Mouse (Mus musculus): ENCODE results near the gene Inka2. TPM values are rescaled to one million over a fixed set of nuclear protein-coding genes. Genes with fewer than 3 reads are reported as not detected.

Inka2 gene
- polyA plus RNA-seq, 1 experiment from 2014 or later: 1.1 TPM

DNA sequence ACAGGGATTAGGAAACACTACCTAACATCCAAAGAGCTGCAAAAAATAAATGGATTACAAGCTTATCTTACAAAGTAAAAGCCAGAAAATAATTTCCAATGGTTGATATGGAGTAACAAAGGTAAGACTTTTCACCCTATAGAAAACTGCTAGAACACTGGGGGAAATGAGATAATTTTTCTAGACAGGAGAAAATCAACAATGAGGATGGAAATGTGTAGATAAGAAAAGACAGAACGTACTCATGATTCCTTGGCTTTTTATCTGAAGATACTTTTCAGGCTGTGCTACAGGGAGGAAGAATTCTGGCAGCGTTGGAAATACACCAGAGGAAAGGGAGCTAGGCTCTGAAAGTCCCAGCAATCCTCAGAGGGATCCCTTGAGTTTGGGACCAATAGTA lies 46.4 kb downstream of the Inka2 start:
- Histone ChIP-seq H3K4me3 (ENCODE audit: low read depth, low read length) (no peak overlapping the region), H3K4me2 (replicated peaks; ENCODE audit: low read depth, low read length) (no peak overlapping the region)
- WGBS: 66% methylated on average over 2 of the region's 2 CpGs

DNA sequence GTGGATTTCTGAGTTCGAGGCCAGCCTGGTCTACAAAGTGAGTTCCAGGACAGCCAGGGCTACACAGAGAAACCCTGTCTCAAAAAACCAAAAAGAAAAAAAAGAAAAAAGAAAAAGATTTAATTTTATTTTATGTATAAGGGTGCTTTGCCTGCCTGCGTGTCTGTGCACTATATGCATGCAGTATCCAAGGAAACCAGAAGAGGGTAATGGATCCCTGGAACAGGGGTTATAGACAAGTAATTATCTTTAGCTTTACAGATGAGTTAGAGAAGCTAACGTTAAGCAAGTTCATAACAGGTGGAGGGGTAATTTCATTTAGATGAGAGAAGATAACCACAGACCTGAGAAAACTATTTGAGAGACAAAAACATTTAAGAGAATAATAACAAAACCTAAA lies 49.8 kb downstream of the Inka2 start:
- no peak overlapping the region for H3K27ac ChIP-seq (ENCODE audit: low read length)
- no peaks in the 10 kb centered on the region for H3K27me3 ChIP-seq (ENCODE audit: control insufficient read depth, insufficient read depth, low read length)
- peaks cover 6% of the 10 kb centered on the region; the same call in 1 of the 2 replicates for H3K4me1 ChIP-seq (ENCODE audit: control insufficient read depth, insufficient read depth, low read length)
- H3K9me3 ChIP-seq (ENCODE audit: control insufficient read depth, low read depth, low read length): no peaks in the 10 kb centered on the region
- WGBS: 69% methylated on average over 3 of the region's 3 CpGs
- H3K4me3 ChIP-seq (ENCODE audit: low read depth, low read length): no peak overlapping the region
- no peaks in the 10 kb centered on the region for H3K36me3 ChIP-seq (ENCODE audit: control insufficient read depth, insufficient read depth, low read length)
- ATAC-seq (ENCODE audit: insufficient number of reproducible peaks, insufficient read depth, low FRiP score, low read depth): no peak
- no peak overlapping the region for H3K4me2 ChIP-seq (replicated peaks; ENCODE audit: low read depth, low read length)
- H3K9ac ChIP-seq (replicated peaks; ENCODE audit: low read depth, low read length): no peak overlapping the region

More for the DNA sequence above, 46.4 kb downstream of the Inka2 start:
- no peaks in the 10 kb centered on the region for H3K4me1 ChIP-seq (ENCODE audit: control insufficient read depth, insufficient read depth, low read length)
- no peaks in the 10 kb centered on the region for H3K9me3 ChIP-seq (ENCODE audit: control insufficient read depth, low read depth, low read length)
- no peak for ATAC-seq (ENCODE audit: insufficient number of reproducible peaks, insufficient read depth, low FRiP score, low read depth)
- H3K27me3 ChIP-seq (ENCODE audit: control insufficient read depth, insufficient read depth, low read length): no peaks in the 10 kb centered on the region
- no peak overlapping the region for H3K9ac ChIP-seq (replicated peaks; ENCODE audit: low read depth, low read length)
- H3K27ac ChIP-seq (ENCODE audit: low read length): no peak overlapping the region
- H3K36me3 ChIP-seq (ENCODE audit: control insufficient read depth, insufficient read depth, low read length): no peaks in the 10 kb centered on the region

- Histone ChIP-seq H3K36me3 (ENCODE audit: control insufficient read depth, insufficient read depth, low read length) (no peaks in the 10 kb centered on the region), H3K9me3 (ENCODE audit: control insufficient read depth, low read depth, low read length) (no peaks in the 10 kb centered on the region), H3K4me3 (ENCODE audit: low read depth, low read length) (no peak overlapping the region), H3K9ac (replicated peaks; ENCODE audit: low read depth, low read length) (no peak overlapping the region), H3K27me3 (ENCODE audit: control insufficient read depth, insufficient read depth, low read length) (no peaks in the 10 kb centered on the region), H3K4me2 (replicated peaks; ENCODE audit: low read depth, low read length) (no peak overlapping the region), H3K4me1 (ENCODE audit: control insufficient read depth, insufficient read depth, low read length) (peaks cover 6% of the 10 kb centered on the region; the same call in 1 of the 2 replicates), H3K27ac (ENCODE audit: low read length) (no peak overlapping the region)
- no peak for ATAC-seq (ENCODE audit: insufficient number of reproducible peaks, insufficient read depth, low FRiP score, low read depth)
- 93% methylated on average over 9 of the region's 9 CpGs for WGBS
Measured at GRCm38 (mm10) chr3:105755123-105755522, 50.7 kb downstream of the Inka2 start.

GRCm38 (mm10) chr3:105756505-105756904 lies 52.1 kb downstream of the Inka2 start:
- 82% methylated on average over 2 of the region's 2 CpGs for WGBS
- Histone ChIP-seq H3K9ac (replicated peaks; ENCODE audit: low read depth, low read length) (no peak overlapping the region), H3K36me3 (ENCODE audit: control insufficient read depth, insufficient read depth, low read length) (no peaks in the 10 kb centered on the region)

GRCm38 (mm10) chr3:105757323-105758083 lies 53.1 kb downstream of the Inka2 start:
- 79% methylated on average over 6 of the region's 6 CpGs for WGBS
- H3K4me3 ChIP-seq (ENCODE audit: low read depth, low read length): no peak overlapping the region
- no peaks in the 10 kb centered on the region for H3K9me3 ChIP-seq (ENCODE audit: control insufficient read depth, low read depth, low read length)
- H3K9ac ChIP-seq (replicated peaks; ENCODE audit: low read depth, low read length): no peak overlapping the region
- no peaks in the 10 kb centered on the region for H3K36me3 ChIP-seq (ENCODE audit: control insufficient read depth, insufficient read depth, low read length)
- no peak overlapping the region for H3K4me2 ChIP-seq (replicated peaks; ENCODE audit: low read depth, low read length)
- H3K27ac ChIP-seq (ENCODE audit: low read length): no peak overlapping the region
- no peaks in the 10 kb centered on the region for H3K27me3 ChIP-seq (ENCODE audit: control insufficient read depth, insufficient read depth, low read length)
- ATAC-seq (ENCODE audit: insufficient number of reproducible peaks, insufficient read depth, low FRiP score, low read depth): no peak
- H3K4me1 ChIP-seq (ENCODE audit: control insufficient read depth, insufficient read depth, low read length): peaks cover 6% of the 10 kb centered on the region; the same call in 1 of the 2 replicates

More at GRCm38 (mm10) chr3:105756505-105756904, 52.1 kb downstream of the Inka2 start:
- H3K27ac ChIP-seq (ENCODE audit: low read length): no peak overlapping the region
- no peak overlapping the region for H3K4me3 ChIP-seq (ENCODE audit: low read depth, low read length)
- ATAC-seq (ENCODE audit: insufficient number of reproducible peaks, insufficient read depth, low FRiP score, low read depth): no peak
- H3K4me2 ChIP-seq (replicated peaks; ENCODE audit: low read depth, low read length): no peak overlapping the region
- no peaks in the 10 kb centered on the region for H3K27me3 ChIP-seq (ENCODE audit: control insufficient read depth, insufficient read depth, low read length)
- H3K4me1 ChIP-seq (ENCODE audit: control insufficient read depth, insufficient read depth, low read length): peaks cover 6% of the 10 kb centered on the region; the same call in 1 of the 2 replicates
- H3K9me3 ChIP-seq (ENCODE audit: control insufficient read depth, low read depth, low read length): no peaks in the 10 kb centered on the region

DNA sequence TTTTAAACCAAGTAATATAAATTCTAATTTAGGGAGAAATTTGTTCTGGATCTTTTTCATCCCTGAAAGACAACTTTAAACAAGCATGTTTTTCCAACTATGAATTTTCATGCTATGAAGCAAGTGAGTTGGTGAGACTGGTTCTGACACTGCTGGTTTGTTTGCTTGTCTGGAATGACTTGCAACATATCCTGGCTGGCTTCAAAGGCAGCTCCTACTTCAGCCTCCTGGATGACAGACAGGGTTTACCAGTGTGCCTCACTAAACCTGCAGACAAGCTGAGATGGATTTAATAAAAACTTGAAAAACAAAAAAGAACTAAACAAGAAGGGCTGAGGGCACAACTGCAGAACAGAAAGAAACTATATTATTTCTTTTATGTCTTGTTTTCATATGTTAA lies 53.7 kb downstream of the Inka2 start:
- Histone ChIP-seq H3K27ac (ENCODE audit: low read length) (no peak overlapping the region), H3K36me3 (ENCODE audit: control insufficient read depth, insufficient read depth, low read length) (no peaks in the 10 kb centered on the region), H3K4me3 (ENCODE audit: low read depth, low read length) (no peak overlapping the region), H3K9ac (replicated peaks; ENCODE audit: low read depth, low read length) (no peak overlapping the region), H3K9me3 (ENCODE audit: control insufficient read depth, low read depth, low read length) (no peaks in the 10 kb centered on the region), H3K4me1 (ENCODE audit: control insufficient read depth, insufficient read depth, low read length) (peaks cover 6% of the 10 kb centered on the region; the same call in 1 of the 2 replicates), H3K27me3 (ENCODE audit: control insufficient read depth, insufficient read depth, low read length) (no peaks in the 10 kb centered on the region), H3K4me2 (replicated peaks; ENCODE audit: low read depth, low read length) (no peak overlapping the region)
- no peak for ATAC-seq (ENCODE audit: insufficient number of reproducible peaks, insufficient read depth, low FRiP score, low read depth)

- Histone ChIP-seq H3K27ac (ENCODE audit: low read length) (no peak overlapping the region), H3K4me1 (ENCODE audit: control insufficient read depth, insufficient read depth, low read length) (peaks cover 6% of the 10 kb centered on the region; the same call in 1 of the 2 replicates), H3K36me3 (ENCODE audit: control insufficient read depth, insufficient read depth, low read length) (no peaks in the 10 kb centered on the region), H3K9me3 (ENCODE audit: control insufficient read depth, low read depth, low read length) (no peaks in the 10 kb centered on the region), H3K27me3 (ENCODE audit: control insufficient read depth, insufficient read depth, low read length) (no peaks in the 10 kb centered on the region), H3K4me3 (ENCODE audit: low read depth, low read length) (no peak overlapping the region), H3K4me2 (replicated peaks; ENCODE audit: low read depth, low read length) (no peak overlapping the region), H3K9ac (replicated peaks; ENCODE audit: low read depth, low read length) (no peak overlapping the region)
- ATAC-seq (ENCODE audit: insufficient number of reproducible peaks, insufficient read depth, low FRiP score, low read depth): no peak
- WGBS: 79% methylated on average over 4 of the region's 4 CpGs
Measured at GRCm38 (mm10) chr3:105758658-105759057, 54.3 kb downstream of the Inka2 start.

DNA sequence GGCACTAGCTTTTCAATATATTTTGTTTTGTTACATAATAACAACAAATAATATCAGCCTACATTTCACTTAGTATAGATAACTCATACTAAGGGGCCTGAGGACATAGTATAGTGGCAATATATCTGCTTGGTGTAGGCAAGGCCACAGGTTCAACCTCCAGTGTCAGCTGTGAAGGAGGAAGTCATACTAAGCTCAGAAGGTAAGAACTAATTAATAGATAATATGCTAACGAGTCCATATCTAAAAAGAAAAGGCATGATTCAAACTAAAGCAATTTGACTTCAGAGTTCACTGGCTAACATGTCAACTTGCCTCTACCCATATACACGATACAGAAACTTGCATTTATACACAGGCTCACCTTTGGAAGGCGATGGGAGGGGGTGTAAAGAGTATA lies 55.7 kb downstream of the Inka2 start:
- H3K36me3 ChIP-seq (ENCODE audit: control insufficient read depth, insufficient read depth, low read length): no peaks in the 10 kb centered on the region
- H3K27ac ChIP-seq (ENCODE audit: low read length): no peak overlapping the region
- peaks cover 6% of the 10 kb centered on the region; the same call in 1 of the 2 replicates for H3K4me1 ChIP-seq (ENCODE audit: control insufficient read depth, insufficient read depth, low read length)
- no peaks in the 10 kb centered on the region for H3K27me3 ChIP-seq (ENCODE audit: control insufficient read depth, insufficient read depth, low read length)
- no peak overlapping the region for H3K4me2 ChIP-seq (replicated peaks; ENCODE audit: low read depth, low read length)
- no peaks in the 10 kb centered on the region for H3K9me3 ChIP-seq (ENCODE audit: control insufficient read depth, low read depth, low read length)
- no peak for ATAC-seq (ENCODE audit: insufficient number of reproducible peaks, insufficient read depth, low FRiP score, low read depth)
- H3K9ac ChIP-seq (replicated peaks; ENCODE audit: low read depth, low read length): no peak overlapping the region
- no peak overlapping the region for H3K4me3 ChIP-seq (ENCODE audit: low read depth, low read length)
- 95% methylated on average over 3 of the region's 3 CpGs for WGBS
